Mouse (Mus musculus): Measurements from ENCODE around the gene AI467606. TPM values are rescaled to one million over a fixed set of nuclear protein-coding genes. Genes with fewer than 3 reads are reported as not detected.

Gene AI467606
- polyA plus RNA-seq (2015; fragmentation: Nextera tagmentation; extraction: Ambion mirVana): 4.0 and 4.3 TPM in 2 replicates

- Histone ChIP-seq H3K4me1 (replicated peaks; ENCODE audit: insufficient read depth, low read length) (peaks cover 9% of the 10 kb centered on the region; the same call in 1 of the 2 replicates), H3K9me3 (replicated peaks; ENCODE audit: low read length) (no peaks in the 10 kb centered on the region), H3K4me3 (replicated peaks; ENCODE audit: low read depth, low read length) (no peak within 1 kb of the TSS), H3K9ac (ENCODE audit: low read depth, low read length) (0 out of 2 replicates have a peak within 1 kb of the TSS, but pooled peaks have one; percentile 20), H3K27me3 (ENCODE audit: insufficient read depth, low read length) (no peaks in the 10 kb centered on the region), H3K27ac (peak within 1 kb of the TSS; percentile 55; the same call in 1 of the 2 replicates), H3K36me3 (ENCODE audit: insufficient read depth, low read length) (no peaks in the 10 kb centered on the region), H3K4me2 (ENCODE audit: low read length) (peak within 1 kb of the TSS; percentile 25)
- ATAC-seq (replicated peaks; ENCODE audit: low FRiP score, low read depth) (peak; percentile 62), DNase-seq (ENCODE audit: low spot score) (no peak)
- WGBS: 54% methylated on average over 16 of the region's 16 CpGs
- no peak for TF ChIP-seq CTCF (IDR thresholded peaks at IDR 0.05; ENCODE audit: low read depth)
Measured at GRCm38 (mm10) chr7:127091114-127091896, at the start of gene AI467606. TSS of gene AI467606 (plus strand) at chr7:127091359.

DNA sequence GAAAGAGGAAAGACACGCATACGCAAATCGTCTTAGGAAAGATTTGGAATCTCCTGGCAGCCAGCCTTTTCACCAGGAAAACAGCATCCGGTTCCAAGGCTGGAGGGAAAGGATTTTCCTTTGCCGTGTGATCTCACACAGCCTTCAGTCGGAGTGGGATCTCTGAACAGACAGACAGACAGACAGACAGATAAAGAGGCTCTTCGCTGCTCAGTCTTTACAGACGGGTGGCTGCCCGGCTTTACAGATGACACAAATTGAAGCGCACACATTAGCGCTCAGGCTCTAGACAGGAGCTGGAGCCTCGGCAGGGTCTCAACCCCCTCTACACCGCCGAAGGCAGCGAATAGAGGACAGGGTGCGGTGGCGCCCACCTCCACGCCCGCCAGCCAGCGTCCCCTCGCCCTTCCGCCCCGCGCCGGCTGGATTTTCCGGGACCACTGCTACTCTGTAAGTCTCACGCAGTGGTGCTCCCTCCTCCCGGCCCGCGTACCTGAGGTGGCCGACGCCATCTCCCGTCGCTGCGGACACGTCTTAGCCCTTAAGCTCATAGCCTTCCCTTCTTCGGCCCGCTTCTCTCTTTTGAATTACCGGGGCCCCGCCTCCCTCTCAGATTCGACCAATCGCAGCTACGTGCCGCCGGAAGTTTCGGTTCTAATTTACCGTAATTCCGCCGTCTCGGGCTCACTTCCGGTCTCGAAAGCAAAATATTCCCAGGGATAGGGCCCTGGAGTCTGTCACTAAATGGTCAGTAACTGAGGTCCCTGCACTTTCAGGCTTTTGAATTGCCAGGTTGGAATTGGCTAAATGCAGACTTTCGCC, 49.1 kb upstream of the AI467606 start, which contains the start of gene Kif22:
Gene Kif22 (minus strand): TSS at position 621 of the 822 bp plus-strand sequence.
- Histone ChIP-seq H3K36me3 (ENCODE audit: insufficient read depth, low read length) (no peaks in the 10 kb centered on the region), H3K27ac (peak within 1 kb of the TSS; percentile 73), H3K4me3 (replicated peaks; ENCODE audit: low read depth, low read length) (peak within 1 kb of the TSS; percentile 83), H3K9me3 (replicated peaks; ENCODE audit: low read length) (no peaks in the 10 kb centered on the region), H3K4me1 (replicated peaks; ENCODE audit: insufficient read depth, low read length) (0 out of 2 replicates have a peak, but pooled peaks cover 4% of the 10 kb centered on the region), H3K27me3 (ENCODE audit: insufficient read depth, low read length) (no peaks in the 10 kb centered on the region), H3K9ac (ENCODE audit: low read depth, low read length) (peak within 1 kb of the TSS; percentile 73), H3K4me2 (ENCODE audit: low read length) (peak within 1 kb of the TSS; percentile 76)
- ATAC-seq (replicated peaks; ENCODE audit: low FRiP score, low read depth): peak; percentile 82
- under 1% methylated on average over 53 of the region's 53 CpGs for WGBS
- no peak for TF ChIP-seq CTCF (IDR thresholded peaks at IDR 0.05; ENCODE audit: low read depth)
- DNase-seq (ENCODE audit: low spot score): peak; percentile 96

GRCm38 (mm10) chr7:127055026-127055585, 36.1 kb upstream of the AI467606 start:
- 73% methylated on average over 5 of the region's 5 CpGs for WGBS
- Histone ChIP-seq H3K4me3 (replicated peaks; ENCODE audit: low read depth, low read length) (no peak overlapping the region), H3K36me3 (ENCODE audit: insufficient read depth, low read length) (no peaks in the 10 kb centered on the region), H3K9ac (ENCODE audit: low read depth, low read length) (no peak overlapping the region), H3K27me3 (ENCODE audit: insufficient read depth, low read length) (no peaks in the 10 kb centered on the region), H3K9me3 (replicated peaks; ENCODE audit: low read length) (no peaks in the 10 kb centered on the region), H3K4me2 (ENCODE audit: low read length) (no peak overlapping the region), H3K4me1 (replicated peaks; ENCODE audit: insufficient read depth, low read length) (no peaks in the 10 kb centered on the region), H3K27ac (no peak overlapping the region)
- no peak for ATAC-seq (replicated peaks; ENCODE audit: low FRiP score, low read depth)
- DNase-seq (ENCODE audit: low spot score): no peak
- TF ChIP-seq CTCF (IDR thresholded peaks at IDR 0.05; ENCODE audit: low read depth): peak; percentile 25; the same call in 1 of the 2 replicates

- H3K27ac ChIP-seq: no peak overlapping the region
- no peak for ATAC-seq (replicated peaks; ENCODE audit: low FRiP score, low read depth)
- H3K4me3 ChIP-seq (replicated peaks; ENCODE audit: low read depth, low read length): no peak overlapping the region
- H3K4me1 ChIP-seq (replicated peaks; ENCODE audit: insufficient read depth, low read length): 0 out of 2 replicates have a peak, but pooled peaks cover 4% of the 10 kb centered on the region
- no peak overlapping the region for H3K9ac ChIP-seq (ENCODE audit: low read depth, low read length)
- 89% methylated on average over 6 of the region's 6 CpGs for WGBS
- no peaks in the 10 kb centered on the region for H3K9me3 ChIP-seq (replicated peaks; ENCODE audit: low read length)
- no peak overlapping the region for H3K4me2 ChIP-seq (ENCODE audit: low read length)
- TF ChIP-seq CTCF (IDR thresholded peaks at IDR 0.05; ENCODE audit: low read depth): no peak
- no peaks in the 10 kb centered on the region for H3K27me3 ChIP-seq (ENCODE audit: insufficient read depth, low read length)
- H3K36me3 ChIP-seq (ENCODE audit: insufficient read depth, low read length): no peaks in the 10 kb centered on the region
- no peak for DNase-seq (ENCODE audit: low spot score)
Measured at GRCm38 (mm10) chr7:127065538-127065937, 25.6 kb upstream of the AI467606 start.

DNA sequence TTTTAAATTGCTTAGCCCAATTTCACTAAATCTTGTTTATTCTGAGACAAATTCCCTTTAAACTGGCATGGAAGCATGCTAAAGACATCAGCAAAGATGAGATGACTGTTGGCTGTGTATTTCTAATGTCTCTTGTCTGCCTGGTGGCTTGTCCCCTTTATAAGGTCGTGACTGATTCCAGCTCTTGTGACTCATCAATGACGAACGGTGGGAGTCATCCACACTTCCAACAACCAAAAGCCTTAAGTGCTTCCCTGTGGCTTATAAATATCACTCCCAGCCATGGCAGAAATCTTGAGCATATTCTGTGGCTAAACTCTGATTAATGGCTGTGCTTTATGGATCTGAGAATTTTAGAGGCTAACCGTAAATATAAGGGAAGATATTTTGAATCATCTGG, 24.8 kb upstream of the AI467606 start:
- no peak for TF ChIP-seq CTCF (IDR thresholded peaks at IDR 0.05; ENCODE audit: low read depth)

More for the DNA sequence above, 24.8 kb upstream of the AI467606 start:
- Histone ChIP-seq H3K27ac (no peak overlapping the region), H3K9ac (ENCODE audit: low read depth, low read length) (no peak overlapping the region), H3K4me1 (replicated peaks; ENCODE audit: insufficient read depth, low read length) (0 out of 2 replicates have a peak, but pooled peaks cover 11% of the 10 kb centered on the region), H3K4me3 (replicated peaks; ENCODE audit: low read depth, low read length) (no peak overlapping the region), H3K4me2 (ENCODE audit: low read length) (no peak overlapping the region), H3K36me3 (ENCODE audit: insufficient read depth, low read length) (no peaks in the 10 kb centered on the region), H3K27me3 (ENCODE audit: insufficient read depth, low read length) (no peaks in the 10 kb centered on the region), H3K9me3 (replicated peaks; ENCODE audit: low read length) (no peaks in the 10 kb centered on the region)
- WGBS: 57% methylated on average over 4 of the region's 4 CpGs
- no peak for DNase-seq (ENCODE audit: low spot score)
- no peak for ATAC-seq (replicated peaks; ENCODE audit: low FRiP score, low read depth)

All from kidney, postnatal 0 days (tissue).